Mouse (Mus musculus) limb, embryonic 11.5 days (tissue): ENCODE measurements around the gene Atg9b. TPM values are rescaled to one million over a fixed set of nuclear protein-coding genes. Genes with fewer than 3 reads are reported as not detected.
A peak's percentile ranks its signal among the peaks of the same experiment; 100 is the strongest.

Experiments
- ATAC-seq: fragments of 200-750 bp; cut with Nextera tagmentation; 2 replicates; pipeline ENCODE4 v1.8.0; 2017; ENCODE audit warnings: low read depth; ENCODE audit not compliant: insufficient number of reproducible peaks, low FRiP score, low TSS enrichment
- DNase-seq: peaks from one replicate; pipeline ENCODE4 v3.0.0-alpha.2; 2015; ENCODE audit warnings: low spot score
- H3K27ac ChIP-seq: fragments of 300-500 bp; sonication (generic); replicated peaks from 2 replicates; pipeline ENCODE4 v1.5.1; 2014; ENCODE audit warnings: low read depth, mild to moderate bottlenecking, low read length
- H3K27me3 ChIP-seq: fragments of 300-500 bp; sonication (generic); 2 replicates; pipeline ENCODE4 v1.6.1; 2014; ENCODE audit warnings: mild to moderate bottlenecking, low read length, mixed read lengths; ENCODE audit not compliant: control insufficient read depth, insufficient read depth
- H3K36me3 ChIP-seq: fragments of 300-500 bp; sonication (generic); 2 replicates; pipeline ENCODE4 v1.6.1; 2014; ENCODE audit warnings: mild to moderate bottlenecking, low read length, moderate library complexity, mixed read lengths; ENCODE audit not compliant: control insufficient read depth, insufficient read depth
- H3K4me1 ChIP-seq: fragments of 300-500 bp; sonication (generic); 2 replicates; pipeline ENCODE4 v1.6.1; 2014; ENCODE audit warnings: low read length, mixed read lengths; ENCODE audit not compliant: control insufficient read depth, insufficient read depth
- H3K4me2 ChIP-seq: fragments of 300-500 bp; sonication (generic); 2 replicates; pipeline ENCODE4 v1.6.1; 2014; ENCODE audit warnings: low read depth, mild to moderate bottlenecking, moderate library complexity; ENCODE audit not compliant: severe bottlenecking
- H3K4me3 ChIP-seq: fragments of 300-500 bp; sonication (generic); 2 replicates; pipeline ENCODE4 v1.5.1; 2014; ENCODE audit warnings: low read depth, low read length
- H3K9ac ChIP-seq: fragments of 300-500 bp; sonication (generic); 2 replicates; pipeline ENCODE4 v1.6.1; 2014; ENCODE audit warnings: mild to moderate bottlenecking, low read length
- H3K9me3 ChIP-seq: fragments of 300-500 bp; sonication (generic); 2 replicates; pipeline ENCODE4 v1.6.1; 2016; ENCODE audit warnings: low read length; ENCODE audit not compliant: control insufficient read depth
- WGBS: fragments of 180-500 bp; shearing (Covaris S2); extraction: QIAGEN DNeasy Blood & Tissue Kit; methylation state at CpG from one replicate; pipeline ENCODE4 v1.1.7; 2014; 5-methylcytosine and 5-hydroxymethylcytosine counted together
- polyA plus RNA-seq: library from polyadenylated mRNA; unstranded; fragments of >200 nt; fragmentation: Nextera tagmentation; extraction: Ambion mirVana; gene quantifications from 2 replicates; pipeline ENCODE4 v1.2.1, GENCODE M21; 2014

Gene Atg9b
- polyA plus RNA-seq, 1 experiment from 2014 or later, result 0.35 TPM

DNA sequence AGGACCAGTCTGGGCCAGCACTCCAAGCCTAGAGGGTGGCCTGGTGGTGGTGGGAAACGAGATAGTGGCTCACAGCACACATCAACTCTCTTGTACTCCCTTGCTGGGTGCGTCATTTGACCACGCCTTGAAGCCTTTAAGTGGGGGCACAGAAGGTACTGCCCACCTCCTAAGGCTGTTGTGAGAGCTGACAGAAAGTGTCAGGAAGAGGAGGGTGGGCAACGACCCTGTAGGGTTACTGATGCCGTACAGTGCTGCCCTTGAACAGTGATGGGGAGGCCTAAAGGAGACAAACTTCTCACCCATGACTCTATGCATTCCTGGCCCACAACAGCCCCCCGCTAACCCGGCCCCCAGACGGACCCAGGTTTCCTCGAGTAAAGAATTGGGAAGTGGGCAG is 25.5 kb downstream of the Atg9b start:
- no peak for DNase-seq
- Histone ChIP-seq H3K4me2 (no peak overlapping the region), H3K4me1 (no peaks in the 10 kb centered on the region), H3K36me3 (no peaks in the 10 kb centered on the region), H3K9ac (no peak overlapping the region), H3K4me3 (no peak overlapping the region), H3K27me3 (no peaks in the 10 kb centered on the region), H3K9me3 (no peaks in the 10 kb centered on the region), H3K27ac (no peak overlapping the region)
- no peak for ATAC-seq
- WGBS, result 81% methylated on average over 9 of the region's 9 CpGs

DNA sequence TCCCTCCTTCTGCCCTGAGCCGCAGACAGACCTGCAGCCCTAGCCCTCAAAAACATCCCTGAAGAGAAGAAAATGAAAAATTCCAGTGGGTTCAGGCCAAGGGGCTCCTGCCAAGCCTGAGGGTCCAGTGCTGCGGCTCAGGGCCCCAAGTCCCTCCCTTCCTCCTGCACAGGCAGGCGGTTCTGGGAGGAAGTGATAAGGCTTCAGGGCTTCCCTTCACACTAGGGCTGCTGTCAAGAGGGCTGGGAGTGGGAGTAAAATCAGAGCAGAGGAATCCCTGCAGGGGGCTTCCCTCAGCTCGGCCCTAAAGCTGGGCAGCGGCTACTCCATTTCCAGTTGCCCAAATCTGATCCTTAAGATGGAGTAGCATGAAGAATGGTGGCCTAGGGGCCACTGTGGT is 26.4 kb downstream of the Atg9b start:
- no peaks in the 10 kb centered on the region for H3K9me3 ChIP-seq
- H3K36me3 ChIP-seq, result no peaks in the 10 kb centered on the region
- no peak overlapping the region for H3K27ac ChIP-seq
- 35% methylated on average over 5 of the region's 5 CpGs for WGBS
- DNase-seq (no peak), ATAC-seq (no peak)
- H3K27me3 ChIP-seq, result no peaks in the 10 kb centered on the region
- H3K4me2 ChIP-seq, result no peak overlapping the region
- H3K4me3 ChIP-seq, result no peak overlapping the region
- H3K9ac ChIP-seq, result no peak overlapping the region
- no peaks in the 10 kb centered on the region for H3K4me1 ChIP-seq

DNA sequence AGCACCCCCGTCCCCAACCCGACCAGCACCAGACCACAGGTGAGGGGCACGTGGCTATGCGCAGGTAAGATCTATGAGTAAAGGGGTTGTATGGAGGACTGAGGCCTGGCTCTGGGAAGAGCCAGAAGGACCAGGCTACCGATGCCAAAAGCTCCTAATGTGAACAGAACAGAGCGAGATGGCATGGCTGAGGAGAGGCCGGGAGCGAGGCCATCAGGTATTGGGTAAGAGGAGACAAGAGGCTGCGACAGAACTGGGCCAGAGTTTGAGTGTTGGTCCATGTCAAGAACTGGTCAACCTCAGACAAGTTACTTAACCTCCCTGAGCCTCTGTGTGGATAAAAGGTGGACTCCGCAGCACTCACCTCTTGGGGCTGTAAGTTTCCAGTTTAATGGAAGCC is 27.0 kb downstream of the Atg9b start:
- Histone ChIP-seq H3K9me3 (no peaks in the 10 kb centered on the region), H3K27ac (no peak overlapping the region), H3K4me1 (no peaks in the 10 kb centered on the region), H3K9ac (no peak overlapping the region), H3K36me3 (no peaks in the 10 kb centered on the region), H3K4me2 (no peak overlapping the region), H3K27me3 (no peaks in the 10 kb centered on the region), H3K4me3 (no peak overlapping the region)
- DNase-seq (no peak), ATAC-seq (no peak)
- 81% methylated on average over 10 of the region's 10 CpGs for WGBS

DNA sequence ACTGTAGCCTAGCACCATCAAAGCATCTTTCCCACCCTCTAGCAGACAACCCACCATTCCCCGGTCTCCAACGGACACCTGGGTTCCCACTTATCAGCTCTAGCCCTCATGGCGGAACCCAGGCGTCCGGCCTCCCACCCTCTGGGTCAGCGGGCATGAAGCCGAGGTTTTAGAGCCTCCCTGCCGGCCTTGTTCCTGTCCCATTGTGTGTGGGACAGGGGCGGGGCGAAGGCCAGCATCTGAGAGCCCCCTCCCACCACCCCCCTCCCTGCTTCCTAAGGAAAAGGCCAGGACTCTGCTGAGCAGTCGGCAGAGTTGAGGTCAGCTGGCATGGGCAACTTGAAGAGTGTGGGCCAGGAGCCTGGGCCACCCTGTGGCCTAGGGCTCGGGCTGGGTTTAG is 27.4 kb downstream of the Atg9b start, which contains the start of gene Nos3:
Gene Nos3 (plus strand): TSS at position 303 of the 400 bp plus-strand sequence.
- Histone ChIP-seq H3K9me3 (no peaks in the 10 kb centered on the region), H3K27ac (no peak within 1 kb of the TSS), H3K36me3 (no peaks in the 10 kb centered on the region), H3K9ac (no peak within 1 kb of the TSS), H3K4me1 (no peaks in the 10 kb centered on the region), H3K27me3 (no peaks in the 10 kb centered on the region), H3K4me3 (no peak within 1 kb of the TSS), H3K4me2 (no peak within 1 kb of the TSS)
- WGBS, result 65% methylated on average over 12 of the region's 12 CpGs
- no peak for DNase-seq
- no peak for ATAC-seq

DNA sequence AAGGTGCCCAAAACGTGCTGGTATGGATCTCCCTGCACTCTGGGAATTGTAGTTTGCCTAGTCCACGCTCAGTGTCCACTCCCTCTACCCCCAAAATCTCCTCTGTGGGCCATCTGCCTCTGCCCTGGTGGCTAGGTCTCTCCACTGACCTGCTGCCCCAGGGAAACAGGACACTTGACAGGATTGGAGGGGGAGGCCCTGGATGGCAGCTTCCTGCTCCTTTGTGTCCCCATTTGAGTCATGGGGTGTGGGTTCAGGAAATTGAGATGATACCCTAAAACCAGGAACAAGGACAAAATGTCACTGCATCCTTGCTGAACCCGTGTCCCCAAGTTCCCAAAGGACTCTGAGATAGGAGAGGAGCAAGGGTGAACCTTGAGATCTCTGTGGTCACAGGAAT is 27.9 kb downstream of the Atg9b start:
- Histone ChIP-seq H3K4me2 (no peak overlapping the region), H3K4me1 (no peaks in the 10 kb centered on the region), H3K27ac (no peak overlapping the region), H3K4me3 (no peak overlapping the region), H3K9me3 (no peaks in the 10 kb centered on the region), H3K27me3 (no peaks in the 10 kb centered on the region), H3K9ac (no peak overlapping the region), H3K36me3 (no peaks in the 10 kb centered on the region)
- WGBS, result 55% methylated on average over 3 of the region's 3 CpGs
- DNase-seq (no peak), ATAC-seq (no peak)

DNA sequence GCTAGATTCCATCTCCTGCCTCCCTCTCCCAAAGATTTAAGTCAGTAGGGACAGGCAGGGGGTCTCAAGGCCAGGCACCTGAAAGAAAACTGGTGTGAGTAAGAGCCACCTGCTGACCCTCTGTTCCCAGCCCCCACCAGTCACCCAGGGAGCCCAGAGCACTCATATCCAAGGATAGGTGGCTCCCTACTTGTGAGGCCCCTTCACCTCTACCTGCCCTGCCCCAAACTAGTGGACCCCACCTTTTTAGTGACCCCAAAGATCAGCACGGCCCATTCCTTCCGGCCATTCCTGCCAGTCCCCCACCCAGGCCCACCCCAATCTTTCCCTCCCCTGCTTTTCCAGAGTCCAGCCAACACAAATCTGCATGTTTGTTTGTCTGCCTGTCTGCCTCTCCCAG is 28.5 kb downstream of the Atg9b start:
- H3K9ac ChIP-seq, result no peak overlapping the region
- no peak overlapping the region for H3K4me3 ChIP-seq
- no peak overlapping the region for H3K27ac ChIP-seq
- H3K36me3 ChIP-seq, result no peaks in the 10 kb centered on the region
- no peak overlapping the region for H3K4me2 ChIP-seq
- WGBS, result 86% methylated on average over 2 of the region's 2 CpGs
- H3K27me3 ChIP-seq, result no peaks in the 10 kb centered on the region
- ATAC-seq (no peak), DNase-seq (no peak)
- H3K9me3 ChIP-seq, result no peaks in the 10 kb centered on the region
- H3K4me1 ChIP-seq, result no peaks in the 10 kb centered on the region

DNA sequence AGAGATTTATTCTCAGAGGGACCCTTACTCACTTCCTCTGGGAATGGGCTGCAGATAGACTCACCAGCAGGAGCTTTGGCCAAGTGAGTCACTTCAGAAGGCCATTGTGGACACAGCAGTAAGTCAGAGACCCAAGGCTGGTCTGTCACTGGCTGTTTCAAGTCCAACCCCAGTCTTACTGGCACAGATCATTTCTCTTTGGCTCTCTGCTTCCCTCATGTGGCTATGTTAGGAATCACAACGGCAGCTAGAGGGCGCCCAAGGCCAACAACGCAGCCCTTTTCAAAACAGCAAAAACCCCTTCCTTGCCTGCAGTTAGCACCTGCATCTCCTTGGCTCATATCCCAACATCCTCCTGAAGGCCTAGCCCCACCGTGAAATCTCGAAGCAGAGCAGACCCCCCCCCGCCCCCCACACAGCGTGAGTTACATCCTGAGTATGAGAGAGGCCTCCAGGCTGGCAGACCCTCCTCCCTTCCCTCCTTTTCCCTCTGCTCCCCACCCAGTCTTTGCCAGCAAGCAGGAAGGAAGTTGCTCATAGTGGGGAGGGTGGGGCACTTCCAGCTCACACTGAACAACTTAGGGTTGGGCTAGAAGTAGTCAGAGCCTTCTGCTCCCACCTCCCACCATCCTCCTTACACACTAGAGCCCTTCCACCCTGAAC is 31.0 kb downstream of the Atg9b start:
- WGBS, result 3% methylated on average over 7 of the region's 7 CpGs
- H3K27me3 ChIP-seq, result no peaks in the 10 kb centered on the region
- no peak overlapping the region for H3K4me3 ChIP-seq
- ATAC-seq (0 out of 2 replicates have a peak, but pooled peaks have one; percentile 38), DNase-seq (peak; percentile 90)
- H3K9me3 ChIP-seq, result no peaks in the 10 kb centered on the region
- H3K4me2 ChIP-seq, result no peak overlapping the region
- H3K4me1 ChIP-seq, result no peaks in the 10 kb centered on the region
- no peak overlapping the region for H3K27ac ChIP-seq
- no peak overlapping the region for H3K9ac ChIP-seq
- no peaks in the 10 kb centered on the region for H3K36me3 ChIP-seq

DNA sequence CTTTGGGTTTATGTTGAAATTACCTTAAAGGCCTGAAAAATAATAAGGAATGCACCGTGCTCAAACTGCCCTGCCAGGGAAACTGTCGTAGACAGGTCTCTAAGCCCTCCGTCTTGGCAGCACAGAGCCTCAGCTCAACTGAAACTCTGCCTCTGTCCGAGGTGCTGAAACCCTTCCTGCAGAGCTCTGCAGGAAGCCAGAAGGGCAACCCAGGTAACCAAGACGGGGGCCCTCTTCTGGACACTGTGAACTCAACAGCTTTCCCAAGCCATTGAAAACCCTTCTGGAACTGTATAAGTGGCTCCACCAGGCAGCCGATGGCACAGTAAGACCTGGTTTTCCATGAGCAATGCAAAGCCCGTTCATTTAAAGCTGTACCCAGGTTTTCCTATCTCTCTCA is 34.5 kb downstream of the Atg9b start:
- H3K9ac ChIP-seq, result no peak overlapping the region
- peaks cover 7% of the 10 kb centered on the region for H3K4me1 ChIP-seq
- H3K4me2 ChIP-seq, result no peak overlapping the region
- peak; percentile 97 for DNase-seq
- no peak overlapping the region for H3K4me3 ChIP-seq
- H3K27me3 ChIP-seq, result no peaks in the 10 kb centered on the region
- WGBS, result 10% methylated on average over 7 of the region's 7 CpGs
- no peak for ATAC-seq
- H3K9me3 ChIP-seq, result no peaks in the 10 kb centered on the region
- no peaks in the 10 kb centered on the region for H3K36me3 ChIP-seq
- no peak overlapping the region for H3K27ac ChIP-seq

DNA sequence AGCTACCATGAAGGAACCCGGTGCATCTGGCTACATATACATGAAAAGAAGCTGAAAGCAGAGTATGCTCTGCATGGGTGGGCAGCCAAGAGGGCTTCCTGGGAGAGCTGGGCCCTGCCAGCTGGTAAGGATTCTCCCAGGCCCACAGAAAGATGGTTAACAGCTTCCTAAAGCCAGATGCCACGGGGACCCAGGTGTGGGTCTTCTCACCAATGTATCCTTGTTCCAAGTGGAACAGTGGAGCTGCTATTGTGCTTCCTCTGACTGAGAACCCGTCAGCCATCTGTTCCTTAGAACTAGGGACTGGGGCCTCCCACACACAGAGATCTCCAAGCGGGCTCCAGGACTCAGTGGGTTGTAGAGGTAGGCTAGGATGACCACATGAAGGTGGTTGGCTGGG is 35.2 kb downstream of the Atg9b start:
- no peaks in the 10 kb centered on the region for H3K36me3 ChIP-seq
- H3K27me3 ChIP-seq, result no peaks in the 10 kb centered on the region
- WGBS, result 67% methylated on average over 4 of the region's 4 CpGs
- peaks cover 7% of the 10 kb centered on the region for H3K4me1 ChIP-seq
- H3K4me3 ChIP-seq, result no peak overlapping the region
- no peaks in the 10 kb centered on the region for H3K9me3 ChIP-seq
- no peak overlapping the region for H3K27ac ChIP-seq
- no peak for DNase-seq
- no peak overlapping the region for H3K4me2 ChIP-seq
- no peak for ATAC-seq
- no peak overlapping the region for H3K9ac ChIP-seq
